Mouse (Mus musculus): ENCODE measurements at regions not wholly inside any gene's neighbourhood (a gene's known extent, or its start where the extent isn't known, plus 50 kb on each side); places are given as distances from the start of the nearest gene placed in this dataset.
"Not testable (repeated sequence)": the region's sequence is repeated elsewhere in the genome, so short reads cannot be mapped to it uniquely, and the experiment has no call there.

DNA sequence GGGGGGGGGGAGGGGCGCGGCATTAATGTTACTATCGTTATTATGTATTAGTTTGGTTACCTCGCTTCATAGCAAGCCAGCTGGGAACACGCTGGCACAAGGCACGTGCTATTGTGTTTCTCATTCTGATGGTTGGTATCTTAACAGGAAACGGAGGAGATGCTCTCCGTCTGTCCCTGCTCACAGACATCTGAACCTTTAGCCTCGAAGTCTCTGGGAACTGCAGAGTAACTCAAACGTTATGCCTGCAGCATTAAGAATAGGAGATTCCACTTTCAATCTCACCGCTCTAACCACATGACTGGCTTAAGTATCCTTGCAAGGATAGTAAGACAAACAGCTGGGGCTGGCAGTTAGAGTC, 80.0 kb downstream of the Nfkbiz start:
- in situ Hi-C loops (cut with MboI; ENCODE audit: low sequenced_read_pairs): no loop called here

DNA sequence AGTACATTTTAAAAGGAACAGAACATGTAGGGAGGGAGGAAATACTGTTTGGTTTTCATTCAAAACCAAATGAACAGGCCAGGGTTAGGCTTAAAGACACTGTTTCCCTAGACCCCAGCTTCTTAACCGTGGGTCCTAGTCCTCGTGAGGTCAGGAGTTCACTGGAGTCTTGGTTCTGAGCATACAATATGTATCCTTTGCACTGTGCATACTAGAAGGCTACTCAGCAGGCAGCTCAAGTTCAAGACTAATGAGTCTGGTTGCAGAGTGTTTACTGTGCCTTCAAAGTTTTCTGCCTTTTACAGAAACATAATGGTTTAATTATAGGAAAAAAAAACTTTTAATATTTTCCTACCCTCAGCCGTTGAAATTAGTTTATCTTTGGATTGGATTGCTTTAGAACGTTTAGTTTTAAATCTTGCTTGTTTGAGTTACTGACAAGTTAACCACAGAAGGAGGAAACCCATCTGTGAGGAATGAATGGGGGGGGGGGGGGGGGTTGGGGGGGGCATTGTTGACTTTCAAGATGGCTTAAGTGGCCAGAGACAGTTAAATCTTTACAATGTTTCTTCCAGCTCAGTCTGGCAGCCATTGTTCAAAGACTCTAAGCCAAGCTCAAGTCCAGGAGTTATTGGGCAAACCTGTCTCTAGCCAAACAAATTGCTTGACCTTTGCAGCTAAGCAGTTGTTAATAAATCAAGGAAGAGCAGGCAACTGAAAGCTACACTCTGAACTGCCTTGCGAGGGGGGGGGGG, 80.6 kb downstream of the Nfkbiz start:
- in situ Hi-C loops (cut with MboI; ENCODE audit: low sequenced_read_pairs): no loop called here

DNA sequence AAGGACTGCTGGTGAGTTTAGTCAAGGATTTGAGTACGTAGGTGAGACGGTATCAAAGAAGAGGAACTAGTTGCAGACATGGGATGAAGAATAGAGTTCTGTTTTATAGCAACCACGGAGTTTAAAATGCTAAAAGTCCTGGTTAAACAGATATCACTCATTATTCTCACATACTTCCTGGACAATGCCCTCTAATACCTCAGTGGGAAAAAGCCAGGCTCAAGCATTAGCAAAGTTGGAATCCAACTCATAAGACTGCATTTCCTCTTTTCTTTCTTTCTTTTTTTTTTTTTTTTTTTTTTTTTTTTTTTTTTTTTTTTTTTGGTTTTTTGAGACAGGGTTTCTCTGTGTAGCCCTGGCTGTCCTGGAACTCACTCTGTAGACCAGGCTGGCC, 81.3 kb downstream of the Nfkbiz start:
- in situ Hi-C loops (cut with MboI; ENCODE audit: low sequenced_read_pairs): not testable (repeated sequence)

DNA sequence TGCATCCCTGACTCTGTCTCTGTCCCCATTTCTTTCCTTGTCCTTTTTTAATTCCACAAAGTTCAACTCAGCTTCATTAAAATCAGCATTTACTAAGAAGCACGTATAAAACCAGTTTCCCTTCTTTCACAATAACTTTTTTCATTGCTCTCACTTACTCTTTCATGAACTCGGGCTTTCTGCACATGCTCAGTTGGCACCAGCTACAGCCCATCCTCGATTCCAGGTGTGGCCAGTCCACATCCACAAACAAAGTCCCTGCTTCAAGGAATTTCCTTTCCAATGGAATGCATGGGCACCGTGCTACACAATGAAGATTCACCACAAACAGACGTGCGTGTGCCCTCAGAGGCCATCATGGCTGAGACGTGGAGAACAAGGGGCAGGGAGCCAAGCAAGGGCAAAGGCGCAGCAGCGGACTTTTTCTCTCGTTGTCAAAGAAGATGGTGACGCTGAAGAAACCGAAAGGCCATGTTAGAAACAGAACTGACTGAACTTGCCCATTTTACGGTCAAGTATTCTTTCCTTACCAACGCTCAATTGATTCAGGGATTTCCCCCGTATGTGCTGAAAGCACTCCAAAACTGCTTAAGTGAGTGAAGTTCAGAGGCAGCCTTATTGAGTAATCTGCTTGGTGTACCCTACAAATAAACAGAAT, 81.8 kb downstream of the Nfkbiz start:
- in situ Hi-C loops (cut with MboI; ENCODE audit: low sequenced_read_pairs): no loop called here

DNA sequence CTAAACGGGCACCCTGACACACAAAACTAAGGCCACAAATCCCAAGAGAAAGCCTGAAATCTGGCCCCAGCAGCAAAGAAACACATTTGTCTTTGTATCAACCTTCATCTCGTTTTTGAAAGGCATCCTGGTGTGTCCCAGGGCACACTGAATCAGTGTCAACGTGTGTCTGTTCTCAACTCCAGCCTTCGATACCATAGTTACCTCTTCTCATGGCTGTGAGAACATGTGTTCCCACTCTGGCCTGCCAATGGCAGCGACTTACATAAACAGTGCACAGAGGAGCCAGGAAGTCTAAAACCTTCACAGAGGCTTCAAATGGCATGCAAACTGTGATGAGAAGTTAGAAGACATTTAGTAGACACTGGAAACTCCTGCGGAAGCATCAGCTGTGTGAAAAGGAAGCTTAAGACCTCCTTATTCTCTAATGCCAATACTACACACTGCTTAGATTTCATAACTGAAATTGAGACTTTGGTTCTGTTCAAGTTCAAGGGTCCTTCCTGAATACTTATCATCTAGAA, 83.3 kb downstream of the Nfkbiz start:
- in situ Hi-C loops (cut with MboI; ENCODE audit: low sequenced_read_pairs): no loop called here

DNA sequence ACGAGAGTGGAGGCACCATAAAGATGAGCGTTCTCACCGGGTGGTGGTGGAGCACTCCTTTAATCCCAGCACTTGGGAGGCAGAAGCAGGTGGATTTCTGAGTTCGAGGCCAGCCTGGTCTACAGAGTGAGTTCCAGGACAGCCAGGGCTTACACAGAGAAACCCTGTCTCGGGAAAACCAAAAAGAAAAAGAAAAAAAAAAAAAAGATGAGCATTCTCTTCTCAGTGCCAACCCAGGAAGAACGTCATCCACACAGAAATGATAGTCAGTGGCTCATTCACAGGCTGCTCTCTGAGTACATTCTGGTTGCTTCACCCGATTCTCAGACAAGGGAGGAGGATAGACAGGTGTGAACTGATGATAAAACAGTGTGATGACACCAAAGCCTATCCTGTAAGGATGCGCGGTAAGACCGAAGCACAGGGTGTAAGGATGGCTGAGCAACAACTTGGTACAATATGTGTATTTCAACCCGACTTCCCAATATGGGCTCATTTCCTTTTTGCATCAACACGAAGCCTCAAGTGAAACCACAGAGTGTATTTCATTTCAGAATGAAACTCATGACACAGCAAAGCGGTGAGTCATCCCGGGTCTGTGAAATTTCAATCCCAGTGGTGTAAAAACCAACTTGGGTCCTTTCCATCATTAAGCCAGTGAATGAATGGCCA, 84.5 kb downstream of the Nfkbiz start:
- in situ Hi-C loops (cut with MboI; ENCODE audit: low sequenced_read_pairs): no loop called here

DNA sequence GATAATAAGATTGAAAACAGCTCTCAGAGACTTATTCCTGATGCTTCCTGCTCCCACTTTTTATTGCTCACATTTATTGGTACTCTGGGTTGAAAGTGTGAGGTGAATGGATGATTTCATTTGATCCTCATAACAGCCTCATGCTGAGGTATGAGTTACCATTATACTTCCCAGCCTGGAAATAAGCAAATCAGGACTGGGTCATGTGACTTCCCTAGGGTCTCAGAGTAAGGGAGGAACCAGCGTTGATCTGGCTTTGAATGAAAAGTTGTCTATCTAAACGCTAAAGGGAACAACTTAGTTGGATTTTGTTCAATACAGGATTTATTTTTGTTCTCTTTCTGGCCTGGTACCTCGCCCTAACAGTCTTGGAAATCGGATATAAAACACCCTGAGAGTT, 85.3 kb downstream of the Nfkbiz start:
- in situ Hi-C loops (cut with MboI; ENCODE audit: low sequenced_read_pairs): no loop called here

DNA sequence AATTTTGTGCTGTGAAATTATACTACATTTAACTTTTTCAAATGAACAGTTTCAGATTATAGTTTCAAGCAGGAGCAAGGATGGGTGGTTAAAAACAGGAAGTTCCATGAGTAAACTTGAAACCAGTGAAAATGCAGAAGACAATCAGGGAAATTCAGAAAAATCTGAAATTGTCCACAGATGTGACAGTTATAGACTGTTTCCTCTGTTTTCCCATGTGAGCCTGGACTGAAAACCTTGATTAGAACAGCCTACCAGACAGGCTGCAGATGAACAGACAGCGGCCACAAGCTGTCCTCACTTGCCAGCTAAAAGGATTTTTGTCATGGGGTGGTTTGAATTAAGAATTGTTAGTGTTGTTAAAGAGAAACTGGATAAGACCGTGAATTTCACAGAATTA, 91.4 kb downstream of the Nfkbiz start:
- in situ Hi-C loops (cut with MboI; ENCODE audit: low sequenced_read_pairs): no loop called here

DNA sequence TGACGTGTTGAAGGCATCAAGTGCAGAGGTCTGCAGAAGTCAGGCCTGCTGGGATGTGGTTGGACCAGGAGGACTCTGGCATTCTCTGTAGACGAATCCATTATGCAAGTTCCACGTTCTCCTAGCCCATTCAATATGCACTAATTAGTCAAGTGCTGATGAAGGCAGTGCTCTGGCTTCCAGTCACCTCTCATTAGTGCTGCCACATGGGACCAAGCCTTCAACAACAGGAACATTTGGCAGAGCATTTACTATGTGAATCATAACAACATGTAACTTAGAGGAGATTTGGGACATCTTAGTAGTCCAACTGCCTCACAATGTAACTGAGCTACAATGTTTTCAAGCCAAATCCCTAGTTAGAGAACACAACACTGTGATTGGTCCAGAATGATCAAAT, 92.5 kb downstream of the Nfkbiz start:
- in situ Hi-C loops (cut with MboI; ENCODE audit: low sequenced_read_pairs): no loop called here

DNA sequence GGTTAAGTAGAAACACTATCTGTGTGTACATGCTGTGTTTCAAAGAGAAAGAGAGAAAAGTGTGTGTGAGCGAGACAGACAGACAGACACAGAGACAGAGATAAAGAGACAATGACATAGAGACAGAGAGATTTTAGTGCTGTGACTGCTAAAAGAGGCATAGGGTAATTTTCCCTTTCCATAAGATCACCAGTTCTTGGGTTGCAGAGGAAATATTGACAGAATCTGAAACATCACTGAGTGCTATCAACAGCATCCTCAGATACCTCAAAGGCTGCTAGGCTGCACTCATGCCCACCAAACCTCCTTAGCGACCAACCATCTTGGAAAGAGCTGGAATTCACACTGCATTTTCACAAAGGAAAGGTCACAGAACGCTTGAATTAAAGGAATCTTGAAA, 93.6 kb downstream of the Nfkbiz start:
- in situ Hi-C loops (cut with MboI; ENCODE audit: low sequenced_read_pairs): no loop called here

DNA sequence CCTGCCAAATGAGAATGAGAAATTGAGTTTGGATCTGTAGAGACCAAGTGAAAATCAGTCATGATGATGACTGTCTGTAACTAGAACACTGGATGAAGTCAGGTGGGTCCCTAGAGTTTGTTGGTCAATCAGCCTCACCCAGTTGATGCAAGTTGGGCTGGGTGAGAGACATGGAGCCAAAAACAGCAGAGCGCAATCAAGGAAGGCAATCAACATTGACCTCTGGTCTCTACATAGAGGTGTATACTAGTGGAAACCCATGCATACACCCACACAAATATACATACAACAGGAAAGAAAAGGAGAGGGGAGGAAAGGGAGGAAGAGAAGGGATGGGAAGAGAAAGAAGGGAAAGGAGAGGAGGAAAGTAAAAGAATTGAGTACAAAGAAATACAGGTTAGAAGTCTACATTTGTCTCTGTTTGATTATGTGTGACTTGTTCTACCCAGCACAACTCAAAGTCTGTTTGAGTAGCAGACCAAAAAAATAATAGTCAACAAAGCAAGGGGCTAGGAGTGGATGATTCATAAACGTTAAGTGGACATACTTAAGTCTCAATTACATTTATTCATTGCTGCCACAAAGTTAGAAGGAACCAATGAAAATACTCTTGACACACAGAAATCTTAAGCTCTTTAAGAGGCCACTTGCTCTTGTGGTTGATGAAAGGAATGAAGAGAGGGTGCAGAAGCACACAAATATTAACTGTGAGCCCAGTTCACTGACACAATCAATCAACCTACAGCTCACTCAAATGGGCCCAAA, 97.4 kb downstream of the Nfkbiz start:
- in situ Hi-C loops (cut with MboI; ENCODE audit: low sequenced_read_pairs): no loop called here

DNA sequence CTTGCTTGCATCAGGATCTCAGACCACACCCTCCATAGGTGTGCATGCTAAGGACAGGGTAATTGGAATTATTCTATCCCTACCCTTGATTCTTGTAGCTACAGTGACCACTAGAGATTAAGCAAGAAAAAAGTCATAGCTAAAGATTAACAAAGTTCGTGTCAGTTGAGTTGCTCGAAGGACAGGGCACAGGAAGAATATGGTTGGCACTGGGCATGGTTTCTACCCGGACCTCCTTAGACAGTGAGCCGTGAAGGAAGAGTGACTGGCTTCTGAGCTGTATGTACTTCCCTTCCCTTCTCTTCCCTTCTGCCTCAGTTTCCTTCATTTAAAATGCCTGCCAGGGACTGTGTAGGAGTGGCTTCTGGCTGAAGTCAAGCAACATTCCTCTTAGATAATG, 100.0 kb downstream of the Nfkbiz start:
- in situ Hi-C loops (cut with MboI; ENCODE audit: low sequenced_read_pairs): no loop called here

DNA sequence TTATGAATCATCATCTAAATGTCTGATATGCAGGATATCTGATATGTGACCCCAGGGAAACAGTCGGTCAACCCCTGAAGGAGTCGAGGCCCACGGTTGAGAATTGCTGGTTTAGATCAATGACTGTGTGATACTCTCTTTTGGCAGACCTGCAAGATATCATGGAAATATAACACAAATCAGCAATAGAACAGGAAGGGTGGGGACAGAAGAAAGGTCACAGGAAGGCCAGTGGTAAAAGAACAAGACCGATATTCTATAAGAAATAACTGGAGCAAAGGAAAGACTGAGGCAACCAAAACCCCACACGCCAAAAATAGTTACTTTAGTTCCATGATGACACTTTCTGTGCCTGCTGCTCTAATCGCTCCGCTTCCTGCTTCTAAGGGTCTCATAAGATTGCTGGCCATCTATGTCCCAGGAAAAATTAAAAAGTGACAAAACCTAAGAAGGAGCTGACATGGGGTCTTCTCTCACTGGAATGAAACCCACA, 103.2 kb downstream of the Nfkbiz start:
- in situ Hi-C loops (cut with MboI; ENCODE audit: low sequenced_read_pairs): no loop called here

DNA sequence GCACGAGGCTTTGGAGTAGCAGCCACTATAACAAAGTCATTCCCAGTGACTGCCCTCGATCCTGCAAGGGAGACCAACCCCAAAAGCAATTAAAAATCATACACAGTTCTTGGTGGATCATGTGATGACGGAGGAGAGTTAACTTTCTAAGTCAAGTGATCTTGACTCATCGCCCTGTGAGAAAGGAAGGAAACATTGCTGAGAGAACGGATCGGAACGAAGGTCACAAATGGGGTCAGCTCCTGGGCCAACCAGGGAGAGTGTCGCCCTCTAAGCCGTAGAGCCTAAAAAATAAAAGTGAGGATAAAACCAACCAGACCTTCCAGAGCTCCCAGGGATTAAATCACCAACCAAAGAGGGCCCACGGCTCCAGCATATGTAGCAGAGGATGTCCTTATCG, 104.4 kb downstream of the Nfkbiz start:
- in situ Hi-C loops (cut with MboI; ENCODE audit: low sequenced_read_pairs): no loop called here

DNA sequence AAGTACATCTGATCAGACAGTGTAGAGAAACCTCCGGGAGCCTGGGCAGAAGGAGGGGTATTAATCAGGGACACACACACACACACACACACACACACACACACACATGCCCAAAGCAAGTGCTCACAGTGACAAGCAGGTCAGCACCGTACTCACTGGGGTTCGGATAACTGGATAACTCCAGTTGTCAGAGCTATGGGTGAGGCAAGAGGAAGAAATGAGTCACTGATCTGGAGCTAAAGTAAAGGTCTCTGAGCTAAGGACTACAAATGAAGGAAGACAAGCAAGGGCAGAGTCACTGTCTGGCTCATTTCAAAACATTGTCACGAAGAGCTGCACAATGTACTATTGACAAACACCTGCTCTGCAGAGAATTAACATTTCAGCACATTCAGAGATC, 104.9 kb downstream of the Nfkbiz start:
- in situ Hi-C loops (cut with MboI; ENCODE audit: low sequenced_read_pairs): no loop called here

DNA sequence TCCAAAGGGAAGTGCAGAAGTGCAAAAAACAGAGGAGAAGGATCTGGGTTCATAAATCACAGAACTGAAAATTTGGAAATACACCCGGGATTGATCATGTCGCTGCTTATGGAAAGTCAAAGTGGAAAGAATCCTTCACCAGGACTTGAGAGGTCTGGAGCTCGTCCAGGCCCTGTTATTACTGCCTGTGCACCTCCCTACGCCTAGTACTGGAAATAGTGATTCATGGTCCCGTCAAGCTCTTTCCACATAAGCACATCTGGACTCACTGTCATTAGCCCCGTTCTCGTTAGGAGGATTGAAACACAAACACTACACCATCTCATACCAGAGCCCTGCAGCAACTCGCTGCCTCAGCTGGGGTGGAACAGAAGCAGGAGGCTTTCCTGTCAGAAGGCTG, 107.7 kb downstream of the Nfkbiz start:
- in situ Hi-C loops (cut with MboI; ENCODE audit: low sequenced_read_pairs): no loop called here

DNA sequence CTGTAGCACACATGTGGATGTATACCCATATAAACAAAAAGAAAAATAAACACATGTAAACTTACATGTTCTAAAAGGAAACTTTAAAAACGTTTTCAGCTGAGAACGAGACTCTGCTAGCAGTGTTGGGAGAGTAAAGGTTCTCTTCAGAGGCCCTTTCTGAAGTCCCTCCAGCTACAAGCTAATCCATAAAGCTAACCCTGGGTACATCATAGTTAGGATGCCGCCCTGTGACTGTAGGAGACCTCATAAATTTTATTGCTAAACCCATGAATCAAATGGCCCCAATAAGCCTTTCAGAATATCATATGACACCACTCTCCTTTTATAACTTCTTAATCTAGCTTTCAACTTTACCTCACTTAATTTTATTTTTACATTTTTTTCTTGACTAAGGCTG, 112.2 kb downstream of the Nfkbiz start:
- in situ Hi-C loops (cut with MboI; ENCODE audit: low sequenced_read_pairs): no loop called here

DNA sequence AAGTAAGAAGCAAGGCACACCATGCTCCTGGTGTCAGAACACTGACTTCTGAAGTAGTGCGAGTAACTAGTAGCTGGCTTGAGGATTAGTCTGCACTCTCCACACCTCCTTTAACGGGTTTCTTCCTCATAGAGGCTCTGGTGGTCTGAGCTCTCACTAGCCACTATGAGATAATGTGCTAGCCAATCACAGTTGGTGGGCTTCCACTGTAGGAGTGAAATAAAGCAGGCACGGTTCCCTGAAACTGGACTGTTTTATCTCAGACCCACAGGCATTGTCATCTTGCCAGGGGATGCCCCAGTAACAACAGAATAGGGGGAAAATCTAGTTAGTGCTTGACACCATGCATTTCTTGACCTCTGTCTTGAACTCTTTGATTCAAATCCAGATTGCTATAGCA, 118.3 kb downstream of the Nfkbiz start:
- in situ Hi-C loops (cut with MboI; ENCODE audit: low sequenced_read_pairs): no loop called here

DNA sequence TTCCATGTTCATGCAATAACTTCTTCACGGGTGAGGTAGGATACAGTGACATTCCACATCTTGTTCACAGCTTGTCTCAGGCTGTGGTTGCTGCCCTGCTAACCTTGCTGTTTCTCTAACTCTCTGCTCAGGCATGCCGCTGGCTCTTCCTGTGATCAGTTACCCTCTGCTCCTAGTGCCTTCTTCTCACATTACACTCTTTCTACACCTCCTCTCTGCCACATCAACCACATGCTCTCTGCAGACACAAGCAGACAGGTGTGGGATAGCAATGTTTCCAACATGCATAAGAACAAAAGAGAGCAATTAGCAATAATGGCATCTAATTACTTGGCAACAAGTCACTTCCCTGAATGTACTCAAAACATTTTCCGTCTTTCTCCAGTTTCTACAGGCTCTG, 128.7 kb downstream of the Nfkbiz start:
- in situ Hi-C loops (cut with MboI; ENCODE audit: low sequenced_read_pairs): no loop called here

DNA sequence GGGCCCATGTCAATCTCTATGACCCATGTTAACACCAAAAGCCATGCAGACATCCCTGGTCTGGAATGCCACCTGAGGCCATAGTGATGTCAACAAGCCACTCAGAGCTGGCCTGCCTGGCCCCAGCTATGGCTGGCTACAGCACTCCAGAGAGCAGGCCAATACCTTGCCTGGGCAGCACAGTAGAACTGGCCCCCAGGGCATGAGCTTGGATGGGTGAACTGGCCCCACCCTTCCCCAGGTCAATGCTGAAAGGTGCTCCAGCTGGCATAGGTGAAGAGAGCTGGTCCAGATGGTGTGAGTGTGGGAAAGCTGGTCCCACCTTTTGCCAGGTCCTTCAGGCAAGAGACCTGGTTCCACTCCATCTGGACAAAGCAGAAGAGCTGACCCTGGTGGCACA, 132.2 kb downstream of the Nfkbiz start:
- in situ Hi-C loops (cut with MboI; ENCODE audit: low sequenced_read_pairs): no loop called here

DNA sequence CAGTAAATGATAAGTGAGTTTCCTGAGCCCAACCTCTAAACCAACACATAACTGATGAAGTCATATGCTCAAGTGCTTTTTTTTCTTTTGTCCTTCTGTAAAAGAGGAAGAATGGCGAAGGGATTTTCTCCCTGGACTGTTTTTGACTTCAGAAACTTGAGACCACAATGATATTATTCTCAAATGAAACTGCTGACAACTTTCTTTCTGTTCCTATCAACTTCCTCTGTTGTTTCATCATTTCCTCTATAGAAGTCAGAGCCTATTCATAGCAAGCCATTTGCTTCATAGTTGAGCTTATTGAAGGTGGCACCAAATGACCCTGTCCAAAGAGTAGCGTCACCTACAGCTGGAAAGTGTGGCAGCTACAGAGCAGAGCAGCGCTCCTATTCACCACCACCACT, 140.2 kb downstream of the Nfkbiz start:
- in situ Hi-C loops (cut with MboI; ENCODE audit: low sequenced_read_pairs): no loop called here

Measured in CH12F3 (cell line).